Mouse (Mus musculus) cerebellum, adult 2 months (tissue): ENCODE measurements around the gene Cyp2c23.

ENCODE experiments used
- CTCF ChIP-seq: fragments of 200-500 bp; IDR thresholded peaks from 2 replicates; pipeline ENCODE4 v1.5.1; 2011; ENCODE audit warnings: low read depth, mild to moderate bottlenecking, control low read depth, low read length, moderate library complexity, borderline replicate concordance; ENCODE audit not compliant: insufficient read depth
- POLR2A ChIP-seq: fragments of 200-500 bp; IDR thresholded peaks from 2 replicates; pipeline ENCODE4 v1.6.1; 2011; ENCODE audit warnings: low read length, control low read depth, borderline replicate concordance; ENCODE audit not compliant: insufficient read depth

DNA sequence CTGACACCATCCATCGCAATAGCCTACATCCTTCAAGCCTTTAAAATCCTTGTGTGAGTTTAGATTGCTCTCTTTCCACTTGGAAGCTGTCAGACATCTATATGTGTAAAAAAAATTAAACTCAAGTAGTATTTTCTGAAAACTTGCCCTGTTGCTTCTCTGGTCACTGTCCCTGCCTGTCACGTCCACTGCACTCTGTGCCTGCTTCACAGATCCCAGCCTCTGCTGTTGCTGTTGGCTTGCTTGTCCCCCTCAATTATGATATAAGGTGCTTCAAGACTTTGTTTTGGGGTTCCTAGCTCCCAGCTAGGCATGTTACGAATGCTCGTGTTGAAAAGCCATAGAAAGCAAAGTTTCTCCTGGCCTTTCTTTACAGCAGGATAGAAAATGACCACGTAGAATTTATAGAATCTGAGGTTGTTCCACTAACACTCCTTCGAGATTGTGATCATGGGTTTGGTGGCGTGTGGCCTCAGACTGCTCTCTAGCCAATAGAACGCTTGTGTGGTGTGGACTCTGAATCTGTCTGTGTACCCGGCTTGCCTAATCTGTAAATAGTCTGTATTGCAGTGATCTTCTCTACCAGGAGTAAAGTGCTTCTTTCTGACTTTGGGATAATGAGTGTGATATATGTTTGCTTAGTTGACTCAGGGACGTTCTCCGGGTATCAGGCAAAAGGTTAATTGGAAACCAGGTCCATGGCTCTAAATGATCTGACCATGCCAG lies 30.0 kb downstream of the Cyp2c23 start:
- no peak for TF ChIP-seq POLR2A
- no peak for TF ChIP-seq CTCF
